Mouse (Mus musculus): Measurements from ENCODE around the gene Car8.

DNA sequence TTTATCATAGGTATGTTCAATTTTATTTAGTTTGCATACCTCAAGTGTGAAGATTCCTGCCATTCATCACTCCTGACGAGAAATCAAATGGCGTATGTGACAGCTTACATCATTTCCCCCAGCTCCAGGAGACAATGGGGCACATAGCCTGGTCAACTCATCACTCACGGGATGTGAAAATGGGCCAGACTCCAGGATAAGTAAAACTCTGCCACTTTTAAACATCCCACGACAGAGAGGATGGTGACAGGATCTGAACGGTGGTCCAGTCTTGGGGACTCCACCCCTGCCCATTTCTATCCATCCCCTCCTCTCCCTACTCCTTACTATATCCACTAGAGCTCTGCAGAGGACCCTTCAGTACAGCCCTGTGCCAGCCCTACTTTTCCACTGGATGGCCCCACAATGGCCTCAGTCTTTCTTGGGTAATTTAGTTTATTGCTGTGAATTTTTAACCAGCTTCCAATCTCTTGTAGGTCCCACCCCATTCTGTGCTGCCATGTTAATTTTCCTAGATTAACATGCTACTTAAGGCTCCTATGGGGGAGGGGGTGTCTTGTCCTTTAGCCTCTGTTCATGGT is 7.5 kb downstream of the Car8 start:
- TF ChIP-seq POLR2A (IDR thresholded peaks at IDR 0.05; ENCODE audit: borderline replicate concordance, extremely low read depth, insufficient read depth, insufficient read length, poor library complexity, severe bottlenecking) (no peak), CTCF (IDR thresholded peaks at IDR 0.05; ENCODE audit: borderline replicate concordance, extremely low read depth, insufficient read depth, insufficient read length) (no peak)
